Mouse (Mus musculus) embryo, embryonic 9.5 days (tissue): Measurements from ENCODE around the gene Gm17581.
"Not testable (repeated sequence)": the region's sequence is repeated elsewhere in the genome, so short reads cannot be mapped to it uniquely, and the experiment has no call there.

Experiments
- DNase-seq: peaks from one replicate; pipeline ENCODE4 v3.0.0-alpha.2; 2017; ENCODE audit errors: extremely low spot score

Gene Gm17581

DNA sequence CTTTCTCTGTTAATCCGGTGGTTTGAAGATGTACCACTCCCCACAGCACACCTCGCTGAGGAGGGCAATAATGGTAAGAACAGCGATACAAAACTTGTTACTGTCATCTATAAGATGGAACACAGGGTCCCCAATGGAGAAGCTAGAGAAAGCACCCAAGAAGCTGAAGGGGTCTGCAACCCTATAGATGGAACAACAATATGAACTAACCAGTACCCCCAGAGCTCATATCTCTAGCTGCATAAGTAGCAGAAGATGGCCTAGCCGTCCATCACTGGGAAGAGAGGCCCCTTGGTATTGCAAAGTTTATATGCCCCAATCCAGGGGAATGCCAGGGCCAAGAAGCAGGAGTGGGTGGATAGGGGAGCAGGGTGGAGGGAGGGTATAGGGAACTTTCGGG, at the start of gene Gm17581:
Gene Gm17581 (minus strand): TSS at position 101 of the 400 bp plus-strand sequence.
- DNase-seq = not testable (repeated sequence)

DNA sequence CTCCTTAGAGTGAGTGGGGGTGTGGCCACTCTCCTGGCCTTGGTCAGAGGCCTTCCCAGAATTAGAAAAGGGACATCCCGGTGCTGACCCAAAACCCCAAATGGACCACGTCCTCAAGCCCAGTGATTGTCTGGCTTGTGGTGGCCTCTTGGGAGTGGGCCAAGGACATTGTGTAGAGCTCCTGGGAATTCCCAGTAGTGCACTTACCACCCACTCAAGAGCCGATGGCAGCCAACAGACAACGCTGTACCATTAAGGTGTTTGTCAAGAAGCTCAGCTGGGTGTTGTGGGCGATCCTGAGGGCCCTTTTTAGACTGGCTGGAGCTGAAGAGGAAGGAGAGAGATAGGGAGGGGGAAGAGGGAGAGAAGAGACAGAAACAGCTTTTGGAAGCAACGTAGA, 48.9 kb upstream of the Gm17581 start:
- DNase-seq = no peak

DNA sequence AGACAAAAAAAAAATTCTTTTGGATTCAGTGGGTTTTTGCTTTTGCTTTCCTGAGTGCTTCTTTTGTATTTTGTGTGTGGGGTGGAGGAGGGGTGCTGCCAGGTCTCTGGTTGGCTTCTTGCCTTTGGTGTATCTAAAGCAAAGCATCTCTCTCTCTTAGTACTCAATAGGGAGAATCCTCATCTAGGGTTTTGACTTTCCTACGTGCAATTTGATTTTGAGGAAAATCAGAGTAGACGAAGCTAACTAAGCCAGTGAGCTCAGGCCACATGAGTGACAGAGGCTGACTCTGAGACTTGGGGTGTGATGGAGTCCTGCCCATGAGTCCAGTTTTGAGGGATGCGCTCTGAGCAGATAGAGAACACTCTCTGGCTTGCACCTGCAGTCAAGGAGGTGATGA, 43.8 kb upstream of the Gm17581 start:
- no peak for DNase-seq

DNA sequence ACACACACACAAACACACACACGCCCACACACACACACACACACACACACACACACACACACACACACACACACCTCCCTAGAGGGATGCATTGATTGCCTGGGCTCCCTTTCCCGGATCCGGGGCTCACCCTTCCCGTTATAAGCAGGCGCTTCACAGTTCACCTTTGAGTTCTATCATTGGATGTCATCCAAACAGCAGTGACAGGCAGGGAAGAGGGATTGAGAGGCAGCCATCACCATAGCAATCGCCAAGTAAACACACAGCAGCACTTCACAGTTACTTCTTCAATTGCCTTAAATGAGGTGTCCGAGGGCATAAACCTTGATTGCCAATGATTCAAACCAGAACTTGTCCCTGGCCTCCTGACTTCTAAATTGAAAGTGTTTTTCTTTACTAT, 43.4 kb upstream of the Gm17581 start:
- DNase-seq = no peak

DNA sequence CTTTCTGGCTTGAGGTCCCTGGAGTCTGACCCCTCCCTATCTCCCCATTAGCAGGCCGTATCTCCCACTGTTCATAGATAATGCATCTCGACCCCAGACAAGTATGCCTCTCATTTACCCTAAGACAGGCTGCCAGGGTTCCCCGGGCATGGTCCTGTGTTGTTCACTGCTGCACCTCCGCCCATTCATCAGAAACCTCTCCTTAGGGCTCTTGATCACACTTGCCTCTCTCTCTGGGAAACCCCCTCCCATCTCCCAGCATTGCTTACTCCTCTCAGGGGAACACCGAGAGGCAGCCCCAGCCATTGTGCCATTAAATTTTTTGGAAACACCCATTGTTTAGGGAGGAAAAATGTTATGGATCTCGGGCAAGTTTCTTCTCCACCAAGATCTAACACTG, 42.3 kb upstream of the Gm17581 start:
- DNase-seq = no peak

DNA sequence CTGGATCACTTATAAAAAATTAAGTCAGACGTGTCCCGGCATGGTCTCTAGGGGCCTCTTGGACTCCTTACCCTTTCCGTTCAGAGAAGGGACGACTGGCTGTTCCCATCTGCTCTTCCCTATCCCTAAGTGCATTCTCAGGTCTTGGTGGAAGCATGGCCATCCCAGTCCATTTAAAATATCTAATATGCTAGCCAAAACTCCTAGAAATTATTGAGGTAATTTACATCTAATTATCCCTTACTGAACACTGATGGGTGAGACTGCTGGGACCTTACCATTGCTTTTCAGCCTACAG, 42.0 kb upstream of the Gm17581 start:
- no peak for DNase-seq

DNA sequence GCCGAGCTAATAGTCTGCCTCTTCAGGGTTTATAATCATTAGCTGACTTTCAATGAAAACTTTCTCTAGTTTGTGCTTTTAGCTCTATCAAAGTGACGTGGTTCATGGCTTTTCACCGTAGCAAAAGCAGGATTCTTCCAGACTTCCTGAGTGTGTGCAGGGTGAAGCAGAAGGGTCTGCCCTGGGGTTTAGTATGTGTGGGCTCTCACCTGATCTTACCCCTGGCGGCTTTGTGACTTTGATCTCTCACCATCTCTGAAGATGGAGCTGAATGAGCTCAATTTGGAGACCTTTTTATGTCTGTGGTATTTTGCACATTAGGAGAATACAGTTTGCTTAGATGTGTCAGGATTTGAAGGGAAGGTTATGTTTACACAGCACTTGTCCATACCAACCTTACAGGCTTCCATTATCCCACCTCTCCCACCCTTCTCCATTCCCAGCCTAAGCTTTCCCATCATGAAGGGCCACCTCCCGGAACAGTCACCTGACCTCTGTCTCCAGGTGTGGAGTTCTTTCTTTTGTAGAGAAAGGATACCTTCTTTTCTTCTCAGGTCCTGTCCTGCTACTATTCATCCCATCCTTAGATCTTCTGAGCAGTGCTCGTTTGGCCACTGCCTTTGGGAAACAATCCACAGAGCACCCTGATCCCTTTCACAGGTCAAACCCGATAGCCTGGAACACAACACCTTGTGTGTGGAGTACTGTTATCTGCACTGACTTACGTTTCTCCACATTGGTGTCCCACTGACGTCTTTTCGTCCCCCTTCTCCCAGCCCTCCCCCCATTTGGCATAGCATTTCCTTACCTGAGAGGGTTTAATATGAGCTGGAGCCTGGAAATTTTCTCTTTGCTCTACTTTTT, 41.4 kb upstream of the Gm17581 start:
- no peak for DNase-seq

DNA sequence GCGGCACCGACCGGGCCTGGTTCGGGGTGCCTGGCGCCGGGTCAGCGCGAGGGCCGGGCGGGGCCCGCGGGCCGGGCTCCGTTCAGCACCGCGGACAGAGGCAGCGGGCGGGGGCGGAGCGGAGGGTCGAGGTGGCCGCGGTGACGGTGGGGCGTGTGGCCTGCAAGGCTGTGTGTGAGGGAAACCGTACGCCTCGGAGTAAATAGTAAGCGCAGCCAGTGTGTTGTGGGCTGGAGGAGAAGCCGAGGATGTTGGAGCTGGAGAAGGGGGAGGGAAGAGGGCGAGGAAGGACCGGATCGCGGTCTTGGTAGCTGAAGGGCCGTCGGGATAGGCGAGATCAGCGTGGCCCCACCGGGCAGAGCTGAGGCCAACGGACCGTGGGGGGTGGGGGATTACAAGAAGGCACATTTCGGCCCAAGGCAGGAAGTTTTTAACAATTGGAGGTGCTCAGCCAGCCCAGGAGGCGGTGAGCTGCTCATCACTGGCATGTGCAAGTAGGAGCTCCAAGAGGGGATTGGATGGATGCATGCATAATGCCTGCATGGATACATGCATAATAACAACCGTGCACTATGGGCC, 40.1 kb upstream of the Gm17581 start:
- peak; percentile 83 for DNase-seq

DNA sequence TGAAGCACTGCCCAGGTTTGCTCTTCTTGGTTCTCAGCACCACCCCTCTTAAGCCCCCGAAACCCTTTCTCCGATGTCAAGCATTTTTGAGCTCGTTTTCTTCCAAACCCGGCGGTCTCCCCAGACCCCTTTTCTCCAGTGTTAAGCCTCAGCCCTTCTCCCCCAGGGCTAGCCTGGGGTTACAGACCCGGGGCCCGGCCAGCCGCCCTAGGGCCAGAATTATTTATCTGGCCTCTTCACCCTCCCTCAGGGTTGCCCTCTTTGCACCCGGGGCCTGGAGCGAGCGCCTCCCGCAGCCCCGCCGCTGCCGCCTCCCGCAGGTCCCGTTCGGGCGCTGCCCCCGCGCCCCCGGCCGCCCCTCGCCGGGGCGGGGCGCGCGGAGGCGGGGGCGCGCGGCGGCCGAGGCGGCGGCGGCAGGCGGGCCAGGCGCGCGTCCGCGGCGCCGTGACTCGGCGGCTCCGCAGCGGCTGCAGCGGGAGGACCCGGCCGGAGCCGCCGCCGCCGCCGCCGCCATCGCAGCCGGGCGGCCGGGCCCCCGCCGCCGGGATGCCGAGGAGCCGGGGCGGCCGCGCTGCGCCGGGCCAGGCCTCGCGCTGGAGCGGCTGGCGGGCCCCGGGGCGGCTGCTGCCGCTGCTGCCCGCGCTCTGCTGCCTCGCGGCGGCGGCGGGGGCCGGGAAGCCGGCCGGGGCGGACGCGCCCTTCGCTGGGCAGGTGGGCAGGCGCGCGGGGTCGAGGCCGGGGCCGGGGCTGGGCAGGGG, 39.4 kb upstream of the Gm17581 start, which contains the start of gene Mmp24:
Gene Mmp24 (plus strand): TSS at position 416 of the 758 bp plus-strand sequence.
- peak; percentile 1 for DNase-seq

DNA sequence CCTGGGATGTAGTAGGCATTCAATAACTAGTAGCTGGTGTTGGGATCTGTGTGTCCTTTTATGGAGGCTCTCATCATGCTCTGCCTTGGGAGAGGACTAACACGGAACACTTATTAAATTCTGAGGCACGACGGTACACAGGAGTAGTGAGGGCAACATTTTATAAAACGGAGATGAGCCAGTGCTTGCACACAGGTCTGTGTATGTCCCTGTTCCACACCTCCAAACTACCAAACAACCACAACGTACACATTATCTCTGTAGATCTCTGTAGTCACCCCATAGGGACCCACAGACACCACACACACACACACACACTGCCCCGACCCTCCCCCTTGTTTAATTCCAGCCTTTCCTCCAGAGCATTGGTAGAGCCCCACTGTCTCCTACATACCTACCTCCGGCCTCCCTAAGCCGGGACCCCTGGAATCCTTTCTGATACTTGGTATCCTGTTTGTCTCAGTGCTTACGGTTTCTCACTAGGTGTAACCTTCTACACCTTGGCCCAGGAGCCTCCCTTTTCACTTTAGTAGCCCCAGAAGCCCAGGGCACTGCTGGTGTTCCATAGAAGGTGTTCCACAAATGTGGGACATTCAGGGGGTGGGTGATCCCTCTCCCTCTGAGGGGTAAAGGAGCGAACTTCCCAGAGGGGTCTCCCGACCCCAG, 38.7 kb upstream of the Gm17581 start:
- DNase-seq = no peak

DNA sequence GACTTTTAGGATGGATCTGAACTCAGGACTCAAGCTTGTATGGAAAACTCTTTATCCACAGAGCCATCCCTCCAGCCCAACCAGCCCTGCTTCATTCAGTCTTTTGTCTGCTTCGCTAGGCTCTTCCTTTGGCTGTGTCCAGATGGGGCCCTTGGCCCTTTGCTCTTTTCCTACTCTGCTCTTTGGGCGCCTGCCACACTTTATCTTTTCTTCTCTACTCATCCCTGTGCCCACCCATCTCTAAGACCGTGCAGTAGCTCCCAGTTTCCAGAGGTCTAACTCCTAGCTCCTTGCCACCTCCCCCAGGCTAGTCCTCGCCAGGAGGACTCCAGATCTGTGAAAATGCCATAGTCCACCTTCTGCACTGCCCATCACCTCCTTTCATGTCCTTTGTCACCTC, 38.0 kb upstream of the Gm17581 start:
- no peak for DNase-seq

DNA sequence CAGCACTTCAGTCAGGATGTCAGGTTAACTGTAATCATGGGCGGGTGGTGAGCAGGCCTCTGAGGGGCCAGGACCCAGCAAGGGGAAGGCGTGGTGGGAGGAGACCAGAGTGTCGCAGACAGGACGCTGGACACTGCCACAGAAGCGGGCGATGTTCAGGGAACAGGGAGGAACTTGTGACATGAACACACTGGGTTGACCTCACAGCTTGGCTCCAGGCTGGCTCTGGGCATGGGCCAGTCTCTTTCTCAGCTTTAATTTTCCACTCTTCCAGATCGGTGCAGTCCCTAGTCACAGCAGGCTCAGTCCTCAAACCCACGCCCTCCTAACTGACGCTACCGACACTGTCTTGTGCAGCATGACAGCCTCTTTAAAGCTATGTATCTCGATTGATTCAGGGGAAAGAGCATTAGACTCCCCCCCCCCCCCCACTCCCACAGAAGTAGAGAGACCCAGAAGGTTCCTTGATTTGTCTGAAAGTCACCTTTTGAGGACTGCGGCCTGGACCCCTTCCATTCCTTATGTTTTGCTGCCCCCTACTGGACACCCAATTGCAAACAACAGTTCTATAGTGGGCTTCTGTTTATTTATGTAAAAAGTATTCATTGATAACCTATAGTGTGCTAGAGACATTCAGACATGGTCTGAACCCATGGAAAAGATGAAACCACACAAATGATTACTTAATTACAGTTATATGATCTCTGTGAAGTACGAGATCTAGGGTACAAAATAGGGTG, 29.2 kb upstream of the Gm17581 start:
- DNase-seq = peak; percentile 80

DNA sequence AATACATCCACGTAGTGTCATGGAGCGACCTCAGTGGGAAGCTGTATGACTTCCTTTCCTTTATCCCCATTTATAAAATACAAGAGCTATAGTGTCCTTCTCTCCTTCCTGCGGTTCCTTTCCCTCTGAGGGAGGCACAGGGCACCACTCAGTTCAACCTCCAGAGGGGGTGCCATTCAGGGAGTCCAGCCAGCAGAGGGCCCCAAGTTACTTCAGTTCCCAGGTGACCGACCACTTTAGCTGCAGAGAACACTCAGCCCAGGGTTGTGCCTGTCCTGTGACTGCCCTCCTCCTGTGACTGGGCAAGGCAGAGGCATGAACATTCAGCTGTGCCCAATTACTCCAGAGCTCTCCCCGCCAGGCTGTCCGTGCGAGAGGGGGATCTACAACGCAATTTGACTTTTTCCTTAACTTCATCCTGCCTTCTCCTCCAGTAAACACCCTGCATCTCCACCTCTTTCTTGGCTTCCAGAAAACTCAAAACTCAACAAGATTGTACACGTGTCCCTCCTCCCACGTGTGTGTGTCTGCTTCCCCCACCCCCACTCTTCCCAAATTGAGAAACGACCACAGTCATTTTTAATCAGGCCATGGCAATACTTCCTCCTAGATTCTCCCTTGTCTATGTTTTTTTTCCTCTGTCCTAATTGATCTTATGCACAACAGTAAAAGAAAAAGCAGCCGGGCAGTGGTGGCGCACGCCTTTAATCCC, 21.3 kb upstream of the Gm17581 start:
- DNase-seq = no peak

DNA sequence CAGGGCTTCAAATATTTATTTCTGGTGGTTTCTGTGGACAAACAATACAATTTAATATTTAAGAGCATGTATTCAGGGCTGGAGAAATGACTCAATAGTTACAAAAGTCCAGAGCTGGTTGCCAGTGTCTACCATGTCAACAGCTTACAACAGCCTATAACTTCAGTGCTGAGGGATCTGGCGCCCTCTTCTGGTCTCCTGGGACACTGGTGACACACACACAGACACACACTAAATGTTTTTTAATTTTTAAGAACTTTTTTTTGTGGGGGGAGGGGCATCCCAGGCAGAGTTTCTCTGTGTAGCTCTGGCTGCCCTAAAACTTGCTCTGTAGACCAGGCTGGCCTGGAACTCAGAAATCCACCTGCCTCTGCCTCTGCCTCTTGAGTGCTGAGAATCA, 20.1 kb upstream of the Gm17581 start:
- peak; percentile 27 for DNase-seq

DNA sequence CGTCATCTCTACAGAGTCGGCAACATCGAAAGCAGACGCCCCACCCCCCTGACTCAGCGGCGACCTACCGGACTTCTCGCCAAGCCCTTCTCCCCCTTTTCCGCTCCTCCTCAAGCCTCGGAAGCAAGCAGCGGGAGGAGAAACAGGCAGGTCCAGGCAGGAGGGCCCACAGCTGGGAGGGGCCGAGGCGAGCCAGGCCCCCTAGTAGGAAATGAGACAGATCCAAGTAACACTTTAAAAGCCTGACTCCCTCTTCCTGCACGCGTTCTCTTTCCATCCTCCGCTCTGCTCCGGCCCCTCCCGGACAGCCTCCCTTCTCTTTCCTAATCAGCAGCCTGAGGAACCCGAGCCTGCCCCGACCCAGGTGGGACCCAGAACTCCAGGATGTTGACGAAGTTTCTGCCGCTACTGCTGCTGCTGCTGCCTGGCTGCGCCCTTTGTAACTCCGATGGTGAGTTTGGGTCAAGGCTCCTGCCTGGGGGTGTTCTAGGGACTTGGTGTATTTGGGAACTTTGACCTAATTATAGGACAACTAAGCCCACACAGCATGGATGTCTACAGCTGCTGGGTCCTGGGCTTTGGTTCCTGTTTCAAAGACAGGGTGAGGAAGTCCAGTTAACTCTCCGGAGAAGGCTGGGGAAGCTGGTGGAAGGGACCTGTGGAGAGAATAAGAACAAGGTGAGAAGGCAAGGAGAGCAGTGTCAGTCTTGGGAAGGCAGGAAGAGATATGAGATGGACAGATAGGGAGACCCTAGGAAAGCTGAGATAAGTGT, 15.5 kb upstream of the Gm17581 start, which contains the start of gene Procr:
Gene Procr (plus strand): TSS at position 104 of the 773 bp plus-strand sequence.
- peak; percentile 34 for DNase-seq

DNA sequence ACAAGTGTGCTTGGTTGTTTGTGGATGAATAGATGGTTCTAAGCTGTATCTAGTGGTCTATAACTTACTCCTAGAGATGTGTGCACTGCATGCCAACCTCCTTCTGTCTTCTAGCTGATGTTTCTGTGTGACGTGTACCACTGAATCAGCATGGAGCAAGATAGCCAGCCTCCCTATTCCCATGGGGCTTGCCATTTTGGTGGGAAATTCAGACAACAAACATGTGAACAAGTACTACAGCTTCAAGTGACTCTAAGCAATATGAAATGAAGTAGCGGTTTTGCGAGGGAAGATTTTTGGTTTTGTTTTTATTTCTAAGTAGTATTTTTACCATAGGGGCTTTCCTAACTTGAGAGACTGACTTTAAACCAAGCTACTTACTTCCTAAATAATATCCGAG, 13.7 kb upstream of the Gm17581 start:
- DNase-seq = no peak

DNA sequence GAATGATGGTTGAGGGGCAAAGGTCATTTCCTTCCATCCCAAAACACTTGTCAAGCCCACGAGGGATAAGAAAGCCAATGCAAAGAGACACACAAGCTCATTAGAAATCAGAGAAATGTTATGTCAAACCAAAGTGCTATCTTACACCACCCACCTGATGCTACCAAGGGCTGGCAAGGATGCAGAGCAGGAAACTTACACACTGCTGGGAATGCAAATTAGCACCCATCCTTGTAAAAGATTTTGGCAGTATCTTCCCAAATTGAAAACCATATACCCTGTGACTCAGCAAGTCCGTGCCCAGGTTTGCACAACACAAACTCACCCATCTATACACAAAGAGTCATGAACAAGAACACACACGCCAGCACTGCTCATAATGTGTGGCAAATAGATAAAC, 9.8 kb upstream of the Gm17581 start:
- no peak for DNase-seq

DNA sequence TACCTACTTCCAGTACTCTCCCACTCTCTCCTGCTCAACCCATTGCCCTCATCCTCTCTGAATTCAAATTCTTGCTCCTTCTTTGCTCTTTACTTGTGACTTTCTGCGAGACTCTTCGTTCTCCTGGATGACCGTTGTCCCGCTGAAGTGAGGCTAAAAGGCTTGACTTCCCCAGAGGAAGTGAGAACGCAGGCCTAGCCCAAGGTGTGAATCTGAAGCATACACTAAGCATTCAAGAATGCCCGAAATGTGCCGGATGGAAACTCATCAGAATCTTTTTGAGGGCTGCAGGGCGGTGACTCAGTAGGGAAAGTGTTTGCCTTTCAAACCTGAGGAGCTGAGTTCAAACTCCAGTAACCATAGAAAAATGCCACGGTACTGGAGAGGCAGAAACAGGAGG, 7.7 kb upstream of the Gm17581 start:
- DNase-seq = no peak

DNA sequence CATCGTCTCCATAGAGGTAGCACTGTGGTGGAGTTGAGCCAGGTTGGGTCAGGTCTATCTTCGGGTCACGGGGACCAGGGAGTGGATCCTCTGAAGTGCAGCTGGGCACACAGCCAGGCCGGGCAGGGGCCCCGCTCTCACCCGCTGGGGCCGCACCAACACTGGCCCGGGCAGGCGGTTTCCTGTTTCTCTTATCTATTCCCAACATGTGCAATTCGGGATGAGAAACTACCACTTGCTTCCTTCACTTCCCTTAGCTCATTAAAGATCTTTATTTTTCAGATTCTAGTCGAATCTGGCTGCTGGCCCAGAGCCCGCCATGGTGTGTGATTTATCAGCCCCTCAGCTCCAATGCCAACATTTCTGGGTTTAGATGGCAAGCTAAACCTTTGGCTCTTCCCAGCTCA, 7.3 kb upstream of the Gm17581 start:
- no peak for DNase-seq

DNA sequence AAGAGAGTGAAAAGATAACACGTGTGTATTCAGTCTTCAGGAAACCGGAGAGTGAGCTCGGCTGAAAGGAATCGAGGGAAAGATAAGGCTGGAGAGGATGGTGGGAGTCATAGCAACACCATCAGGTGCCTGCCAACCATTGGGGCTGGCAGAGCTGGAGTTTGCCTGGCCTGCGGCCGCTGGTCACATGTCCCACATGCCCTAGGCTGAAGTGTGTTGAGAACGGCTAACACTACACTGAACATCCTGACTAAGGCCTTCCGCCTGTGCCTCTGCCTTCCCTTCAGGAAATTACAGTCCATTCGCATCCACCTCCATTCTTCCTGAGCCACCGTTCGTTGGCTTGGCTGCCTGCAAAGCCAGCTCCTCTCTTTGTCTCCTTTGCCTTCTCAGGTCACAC, 6.5 kb upstream of the Gm17581 start:
- DNase-seq = no peak
